ENCODE assay signal across 19 mouse cellular contexts in genomic region chr2:117731253-117731652, GRCm38 (mm10).
A peak's percentile ranks its signal among the peaks of the same experiment; 100 is the strongest.
DNase-seq lines count a peak whose midpoint lies in the region; ATAC-seq lines count a peak whose summit lies in the region.
"Had no signal": no experiment of that assay in that cellular context is flagged by ENCODE, and none has a peak within 500 bp of the region (broad histone marks: within the 10 kb centered on the region; RNA-seq: fewer than 3 reads in every experiment).

No protein-coding gene starts in this region.

- no peaks in the 10 kb centered on the region for H3K4me1 ChIP-seq in lung, embryonic 16.5 days (replicated peaks; ENCODE audit: control insufficient read depth, insufficient read depth, low read length)
- H3K4me1 ChIP-seq in hindbrain, embryonic 13.5 days (replicated peaks) = no peaks in the 10 kb centered on the region
- H3K4me1 ChIP-seq: heart, embryonic 10.5 days; kidney, embryonic 15.5 days; limb, embryonic 13.5 days; midbrain, embryonic 15.5 days; neural tube, embryonic 15.5 days; stomach, embryonic 15.5 days had no signal

- H3K9me3 ChIP-seq in lung, embryonic 16.5 days (ENCODE audit: control insufficient read depth, low read length) = no peaks in the 10 kb centered on the region
- H3K9me3 ChIP-seq in hindbrain, embryonic 13.5 days = no peaks in the 10 kb centered on the region
- H3K9me3 ChIP-seq: heart, embryonic 10.5 days; kidney, embryonic 15.5 days; limb, embryonic 13.5 days; midbrain, embryonic 15.5 days; neural tube, embryonic 15.5 days; stomach, embryonic 15.5 days had no signal

- no peaks in the 10 kb centered on the region for H3K27me3 ChIP-seq in lung, embryonic 16.5 days (ENCODE audit: control insufficient read depth, insufficient read depth, low read depth, low read length)
- no peaks in the 10 kb centered on the region for H3K27me3 ChIP-seq in hindbrain, embryonic 13.5 days
- H3K27me3 ChIP-seq: CH12.LX; kidney, embryonic 15.5 days; midbrain, embryonic 15.5 days; neural tube, embryonic 15.5 days; stomach, embryonic 15.5 days had no signal

- no peak overlapping the region for H3K4me2 ChIP-seq in lung, embryonic 16.5 days (ENCODE audit: low read depth, low read length)
- H3K4me2 ChIP-seq in hindbrain, embryonic 13.5 days = no peak overlapping the region
- H3K4me2 ChIP-seq: kidney, embryonic 15.5 days; limb, embryonic 13.5 days; midbrain, embryonic 15.5 days; neural tube, embryonic 15.5 days; stomach, embryonic 15.5 days had no signal

- no peak overlapping the region for H3K9ac ChIP-seq in lung, embryonic 16.5 days (ENCODE audit: low read length)
- no peak overlapping the region for H3K9ac ChIP-seq in hindbrain, embryonic 13.5 days
- H3K9ac ChIP-seq: kidney, embryonic 15.5 days; limb, embryonic 13.5 days; liver, embryonic 14.5 days; midbrain, embryonic 15.5 days; neural tube, embryonic 15.5 days; stomach, embryonic 15.5 days had no signal

- no peaks in the 10 kb centered on the region for H3K36me3 ChIP-seq in lung, embryonic 16.5 days (ENCODE audit: control insufficient read depth, insufficient read depth, low read length)
- H3K36me3 ChIP-seq in hindbrain, embryonic 13.5 days = no peaks in the 10 kb centered on the region
- H3K36me3 ChIP-seq: heart, embryonic 10.5 days; kidney, embryonic 15.5 days; limb, embryonic 13.5 days; midbrain, embryonic 15.5 days; neural tube, embryonic 15.5 days; stomach, embryonic 15.5 days had no signal

- no peak overlapping the region for H3K27ac ChIP-seq in lung, embryonic 16.5 days (ENCODE audit: low read length)
- no peak overlapping the region for H3K27ac ChIP-seq in hindbrain, embryonic 13.5 days
- H3K27ac ChIP-seq: heart, embryonic 10.5 days; kidney, embryonic 15.5 days; limb, embryonic 13.5 days; liver, embryonic 14.5 days; midbrain, embryonic 15.5 days; neural tube, embryonic 15.5 days; stomach, embryonic 15.5 days had no signal

- 67% methylated on average over 2 of the region's 2 CpGs for WGBS in lung, embryonic 16.5 days
- WGBS in hindbrain, embryonic 13.5 days = 76% methylated on average over 2 of the region's 2 CpGs

- DNase-seq in 416B (ENCODE audit: low read depth) = peak; percentile 22
- peak; percentile 43 for DNase-seq in NIH3T3 (ENCODE audit: low read depth)
- DNase-seq in right cerebral cortex, adult 18-20 months = no peak
- DNase-seq in kidney, adult 9 months = no peak
- DNase-seq: cerebellum, adult 2 months; right cerebral cortex, postnatal 14 days had no signal

- 0 out of 2 replicates have a peak, but pooled peaks have one; percentile 10 for ATAC-seq in lung, embryonic 16.5 days (ENCODE audit: low read depth)
- ATAC-seq in megakaryocyte progenitor cell, adult 5-6 weeks (replicated peaks; ENCODE audit: poor library complexity) = peak; percentile 55
- ATAC-seq in hindbrain, embryonic 13.5 days (ENCODE audit: low FRiP score) = no peak
- ATAC-seq: forebrain, embryonic 16.5 days; inflammation-experienced regulatory T-cells, adult 6 months; midbrain, embryonic 15.5 days had no signal

- H3K4me3 ChIP-seq in lung, embryonic 16.5 days (ENCODE audit: low read length) = no peak overlapping the region
- H3K4me3 ChIP-seq in hindbrain, embryonic 13.5 days = no peak overlapping the region
- H3K4me3 ChIP-seq: heart, embryonic 10.5 days; kidney, embryonic 15.5 days; limb, embryonic 13.5 days; midbrain, embryonic 15.5 days; neural tube, embryonic 15.5 days; stomach, embryonic 15.5 days had no signal

Comparison
In these comparisons a context has a peak if more than half of its experiments do, and no peak if none do; other contexts are left out.
1. DNase-seq: peak in 416B (single experiment) and NIH3T3 (single experiment); none in right cerebral cortex, adult 18-20 months (single experiment) and kidney, adult 9 months (single experiment).